10 mouse cellular contexts compared by ENCODE assay signal in the genomic region with DNA sequence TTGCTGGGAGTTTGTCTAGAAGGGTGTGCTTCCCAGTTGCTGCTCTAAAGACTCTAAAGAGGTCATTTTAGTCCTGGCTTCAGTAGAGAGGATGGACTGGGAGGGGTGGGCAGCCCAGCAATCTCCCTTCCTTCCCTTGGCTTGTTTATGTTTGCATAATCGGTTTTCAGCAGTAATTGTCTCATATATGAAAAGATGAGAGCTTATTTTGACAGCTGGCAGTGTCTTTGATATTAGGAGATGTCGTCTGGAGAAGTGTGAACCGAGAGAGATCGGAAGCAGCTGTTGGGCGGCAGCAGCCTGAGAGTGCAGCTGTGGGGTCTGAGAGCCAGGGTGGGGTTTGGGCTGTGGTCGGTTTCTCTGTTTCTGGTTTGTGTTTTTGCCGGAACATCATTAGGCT.
DNase-seq lines count a peak whose midpoint lies in the region; ATAC-seq and TF ChIP-seq lines count a peak whose summit lies in the region.
"Had no signal": no experiment of that assay in that cellular context is flagged by ENCODE, and none has a peak within 500 bp of the region (broad histone marks: within the 10 kb centered on the region; RNA-seq: fewer than 3 reads in every experiment).

No protein-coding gene starts in this region.

- H3K27me3 ChIP-seq in lung, embryonic 14.5 days (ENCODE audit: insufficient read depth, low read length): no peaks in the 10 kb centered on the region
- no peaks in the 10 kb centered on the region for H3K27me3 ChIP-seq in intestine, embryonic 16.5 days (replicated peaks; ENCODE audit: control insufficient read depth, insufficient read depth, low read length)
- H3K27me3 ChIP-seq in stomach, embryonic 15.5 days (replicated peaks): no peaks in the 10 kb centered on the region
- no peaks in the 10 kb centered on the region for H3K27me3 ChIP-seq in hindbrain, embryonic 11.5 days (ENCODE audit: control insufficient read depth, insufficient read depth, low read length)
- H3K27me3 ChIP-seq: liver, embryonic 15.5 days had no signal

- intact Hi-C loops in gastrocnemius, adult 2 months (cut with DNase I): no loop called here

- H3K36me3 ChIP-seq in lung, embryonic 14.5 days (ENCODE audit: insufficient read depth): no peaks in the 10 kb centered on the region
- H3K36me3 ChIP-seq in intestine, embryonic 16.5 days (ENCODE audit: control insufficient read depth, insufficient read depth, low read length): no peaks in the 10 kb centered on the region
- H3K36me3 ChIP-seq in stomach, embryonic 15.5 days: no peaks in the 10 kb centered on the region
- no peaks in the 10 kb centered on the region for H3K36me3 ChIP-seq in hindbrain, embryonic 11.5 days (ENCODE audit: control insufficient read depth, insufficient read depth, low read length)
- H3K36me3 ChIP-seq: liver, embryonic 15.5 days had no signal

- H3K4me2 ChIP-seq in lung, embryonic 14.5 days: 0 out of 2 replicates have a peak overlapping the region, but pooled peaks have one; percentile 10
- H3K4me2 ChIP-seq in intestine, embryonic 16.5 days (ENCODE audit: low read depth, low read length): no peak overlapping the region
- H3K4me2 ChIP-seq in stomach, embryonic 15.5 days: no peak overlapping the region
- H3K4me2 ChIP-seq in hindbrain, embryonic 11.5 days (replicated peaks; ENCODE audit: low read depth, low read length): no peak overlapping the region
- H3K4me2 ChIP-seq: liver, embryonic 15.5 days had no signal

- WGBS in lung, embryonic 14.5 days: 23% methylated on average over 7 of the region's 7 CpGs
- 34% methylated on average over 7 of the region's 7 CpGs for WGBS in intestine, embryonic 16.5 days
- WGBS in stomach, embryonic 15.5 days: 25% methylated on average over 7 of the region's 7 CpGs
- WGBS in hindbrain, embryonic 11.5 days: 56% methylated on average over 7 of the region's 7 CpGs

- no peak overlapping the region for H3K4me3 ChIP-seq in gastrocnemius, adult 2 months
- no peak overlapping the region for H3K4me3 ChIP-seq in lung, embryonic 14.5 days (ENCODE audit: low read depth, low read length)
- no peak overlapping the region for H3K4me3 ChIP-seq in intestine, embryonic 16.5 days (ENCODE audit: low read length)
- H3K4me3 ChIP-seq in stomach, embryonic 15.5 days (replicated peaks): no peak overlapping the region
- no peak overlapping the region for H3K4me3 ChIP-seq in hindbrain, embryonic 11.5 days (ENCODE audit: low read depth, low read length)
- H3K4me3 ChIP-seq: liver, embryonic 15.5 days had no signal

- peak; percentile 94 for ATAC-seq in lung, embryonic 14.5 days (ENCODE audit: insufficient read depth)
- ATAC-seq in intestine, embryonic 16.5 days: peak; percentile 77
- peak; percentile 56; the same call in 1 of the 2 replicates for ATAC-seq in stomach, embryonic 15.5 days (ENCODE audit: insufficient read depth, low FRiP score, low read depth)
- ATAC-seq in hindbrain, embryonic 11.5 days (ENCODE audit: low FRiP score): no peak

- H3K9ac ChIP-seq in lung, embryonic 14.5 days: no peak overlapping the region
- no peak overlapping the region for H3K9ac ChIP-seq in intestine, embryonic 16.5 days (ENCODE audit: low read depth, low read length)
- H3K9ac ChIP-seq in stomach, embryonic 15.5 days: no peak overlapping the region
- no peak overlapping the region for H3K9ac ChIP-seq in hindbrain, embryonic 11.5 days (ENCODE audit: low read depth, low read length)
- H3K9ac ChIP-seq: liver, embryonic 15.5 days had no signal

- DNase-seq in gastrocnemius, adult 2 months: peak; percentile 23
- no peak for DNase-seq in gastrocnemius, adult 18-20 months (ENCODE audit: low spot score)
- DNase-seq in lung, embryonic 14.5 days: peak; percentile 95
- no peak for DNase-seq in lung, adult 18-20 months
- no peak for DNase-seq in urinary bladder, adult 2 months (ENCODE audit: low spot score)
- no peak for DNase-seq in hindbrain, embryonic 11.5 days (ENCODE audit: low spot score)
- DNase-seq: layer of hippocampus, postnatal 36 days had no signal

- H3K27ac ChIP-seq in gastrocnemius, adult 2 months: no peak overlapping the region
- peak overlapping the region; percentile 80 for H3K27ac ChIP-seq in lung, embryonic 14.5 days (ENCODE audit: low read depth)
- H3K27ac ChIP-seq in intestine, embryonic 16.5 days (ENCODE audit: low read length): no peak overlapping the region
- no peak overlapping the region for H3K27ac ChIP-seq in stomach, embryonic 15.5 days
- no peak overlapping the region for H3K27ac ChIP-seq in hindbrain, embryonic 11.5 days (ENCODE audit: low read depth, low read length)
- H3K27ac ChIP-seq: liver, embryonic 15.5 days had no signal

- H3K4me1 ChIP-seq in lung, embryonic 14.5 days (ENCODE audit: insufficient read depth): peaks cover 22% of the 10 kb centered on the region
- H3K4me1 ChIP-seq in intestine, embryonic 16.5 days (ENCODE audit: control insufficient read depth, insufficient read depth, low read length): no peaks in the 10 kb centered on the region
- no peaks in the 10 kb centered on the region for H3K4me1 ChIP-seq in stomach, embryonic 15.5 days
- H3K4me1 ChIP-seq in hindbrain, embryonic 11.5 days (replicated peaks; ENCODE audit: control insufficient read depth, insufficient read depth, low read length): no peaks in the 10 kb centered on the region
- H3K4me1 ChIP-seq: liver, embryonic 15.5 days had no signal

- no peak for TF ChIP-seq CTCF in gastrocnemius, adult 2 months (IDR thresholded peaks at IDR 0.05)
- no peak for TF ChIP-seq CTCF in lung, embryonic 14.5 days (IDR thresholded peaks at IDR 0.05; ENCODE audit: low read depth)

- H3K9me3 ChIP-seq in lung, embryonic 14.5 days (ENCODE audit: low read depth, low read length): no peaks in the 10 kb centered on the region
- H3K9me3 ChIP-seq in intestine, embryonic 16.5 days (ENCODE audit: control insufficient read depth, low read length): no peaks in the 10 kb centered on the region
- H3K9me3 ChIP-seq in stomach, embryonic 15.5 days: no peaks in the 10 kb centered on the region
- H3K9me3 ChIP-seq in hindbrain, embryonic 11.5 days (ENCODE audit: control insufficient read depth, low read length): no peaks in the 10 kb centered on the region
- H3K9me3 ChIP-seq: liver, embryonic 15.5 days had no signal

Comparison
In these comparisons a context has a peak if more than half of its experiments do, and no peak if none do; other contexts are left out.
1. DNase-seq: peak in gastrocnemius, adult 2 months (single experiment) and lung, embryonic 14.5 days (single experiment); none in gastrocnemius, adult 18-20 months (single experiment), lung, adult 18-20 months (0 of 2), urinary bladder, adult 2 months (single experiment) and hindbrain, embryonic 11.5 days (single experiment).